Mouse (Mus musculus) ES-E14 (cell line): ENCODE data around the gene Dock4.

Experiments used
- CHD2 ChIP-seq: IDR thresholded peaks from 2 replicates; pipeline ENCODE4 v1.6.1; 2014; ENCODE audit warnings: mild to moderate bottlenecking, low read depth, low read length, inconsistent platforms
- ZC3H11A ChIP-seq: IDR thresholded peaks from 2 replicates; pipeline ENCODE4 v1.6.1; 2012; ENCODE audit warnings: low read depth, mild to moderate bottlenecking, inconsistent platforms, low read length, borderline replicate concordance
- ZNF384 ChIP-seq: IDR thresholded peaks from 2 replicates; pipeline ENCODE4 v1.6.1; 2012; ENCODE audit warnings: low read depth, low read length, inconsistent platforms

DNA sequence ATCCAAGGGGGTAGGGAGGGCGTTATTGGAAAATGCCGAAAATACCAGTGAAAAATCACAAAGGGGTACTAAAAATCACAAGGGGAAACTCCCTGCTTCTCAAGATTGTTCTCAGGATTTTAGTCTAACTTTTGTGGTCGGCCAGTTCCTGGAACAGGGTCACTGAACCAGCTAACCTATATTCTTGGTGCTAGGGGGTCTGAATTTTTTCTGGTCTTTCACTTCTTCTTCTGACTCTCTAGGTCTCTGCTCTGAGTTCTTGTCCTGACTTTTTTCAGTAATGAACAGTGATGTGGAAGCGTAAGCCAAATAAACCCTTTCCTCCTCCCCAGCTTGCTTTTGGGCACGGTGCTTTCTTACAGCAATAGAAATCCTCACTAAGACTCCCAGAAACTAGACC, 424.6 kb downstream of the Dock4 start:
- TF ChIP-seq CHD2: no peak
- TF ChIP-seq ZNF384: no peak
- no peak for TF ChIP-seq ZC3H11A
